Mouse (Mus musculus) embryonic facial prominence, embryonic 11.5 days (tissue): ENCODE data around the gene Rimbp3. TPM values are rescaled to one million over a fixed set of nuclear protein-coding genes. Genes with fewer than 3 reads are reported as not detected.

Experiments
- ATAC-seq: fragments of 200-750 bp; cut with Nextera tagmentation; replicated peaks from 2 replicates; pipeline ENCODE4 v1.8.0; 2017; ENCODE audit warnings: low read depth; ENCODE audit not compliant: insufficient number of reproducible peaks, low FRiP score, low TSS enrichment
- DNase-seq: peaks from one replicate; pipeline ENCODE4 v3.0.0-alpha.2; 2015; ENCODE audit warnings: low spot score
- H3K27ac ChIP-seq: fragments of 300-500 bp; sonication (generic); replicated peaks from 2 replicates; pipeline ENCODE4 v1.5.1; 2014; ENCODE audit warnings: mild to moderate bottlenecking, low read depth, low read length, control low read depth
- H3K27me3 ChIP-seq: fragments of 300-500 bp; sonication (generic); 2 replicates; pipeline ENCODE4 v1.6.1; 2014; ENCODE audit warnings: mild to moderate bottlenecking, low read length, moderate library complexity, mixed read lengths; ENCODE audit not compliant: control insufficient read depth, insufficient read depth
- H3K36me3 ChIP-seq: fragments of 300-500 bp; sonication (generic); replicated peaks from 2 replicates; pipeline ENCODE4 v1.6.1; 2014; ENCODE audit warnings: low read depth, mild to moderate bottlenecking, low read length, moderate library complexity, mixed read lengths; ENCODE audit not compliant: control insufficient read depth, insufficient read depth
- H3K4me1 ChIP-seq: fragments of 300-500 bp; sonication (generic); 2 replicates; pipeline ENCODE4 v1.6.1; 2014; ENCODE audit warnings: low read length, mixed read lengths; ENCODE audit not compliant: control insufficient read depth, insufficient read depth
- H3K4me2 ChIP-seq: fragments of 300-500 bp; sonication (generic); 2 replicates; pipeline ENCODE4 v1.6.1; 2014; ENCODE audit warnings: low read depth, mild to moderate bottlenecking, control low read depth, low read length, moderate library complexity
- H3K4me3 ChIP-seq: fragments of 300-500 bp; sonication (generic); 2 replicates; pipeline ENCODE4 v1.5.1; 2014; ENCODE audit warnings: low read depth, low read length, control low read depth
- H3K9ac ChIP-seq: fragments of 300-500 bp; sonication (generic); replicated peaks from 2 replicates; pipeline ENCODE4 v1.6.1; 2014; ENCODE audit warnings: mild to moderate bottlenecking, control low read depth, low read length
- H3K9me3 ChIP-seq: fragments of 300-500 bp; sonication (generic); replicated peaks from 2 replicates; pipeline ENCODE4 v1.6.1; 2016; ENCODE audit warnings: mild to moderate bottlenecking, low read length, inconsistent platforms, mixed read lengths; ENCODE audit not compliant: control insufficient read depth
- WGBS: fragments of 180-500 bp; shearing (Covaris S2); extraction: QIAGEN DNeasy Blood & Tissue Kit; methylation state at CpG from one replicate; pipeline ENCODE4 v1.1.7; 2014; 5-methylcytosine and 5-hydroxymethylcytosine counted together
- polyA plus RNA-seq: library from polyadenylated mRNA; unstranded; fragments of >200 nt; fragmentation: Nextera tagmentation; extraction: Ambion mirVana; gene quantifications from 2 replicates; pipeline ENCODE4 v1.2.1, GENCODE M21; 2014

Gene Rimbp3
- polyA plus RNA-seq, 1 experiment from 2014 or later: 0.41 TPM

DNA sequence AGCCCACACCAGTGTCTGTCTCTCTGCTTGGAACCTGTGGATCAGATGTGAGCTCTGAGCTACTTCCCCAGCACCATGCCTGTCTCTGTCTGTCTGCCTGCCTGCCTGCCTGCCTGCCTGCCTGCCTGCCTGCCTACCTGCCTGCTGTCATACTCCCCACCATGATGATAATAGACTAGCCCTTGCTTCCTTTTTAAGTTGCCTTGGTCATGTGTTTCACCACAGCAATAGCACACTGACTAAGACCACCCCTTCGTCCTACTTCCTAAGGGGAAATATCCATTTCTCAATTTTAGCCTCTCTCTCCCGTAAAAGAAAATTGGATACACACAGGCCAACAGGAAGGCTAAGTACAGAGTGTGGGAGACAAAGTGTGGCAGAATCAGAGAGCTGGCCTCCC lies 26.3 kb upstream of the Rimbp3 start:
- H3K27ac ChIP-seq: no peak overlapping the region
- no peak overlapping the region for H3K4me3 ChIP-seq
- 82% methylated on average over 2 of the region's 2 CpGs for WGBS
- no peak overlapping the region for H3K4me2 ChIP-seq
- no peaks in the 10 kb centered on the region for H3K9me3 ChIP-seq
- ATAC-seq: no peak
- DNase-seq: no peak
- no peaks in the 10 kb centered on the region for H3K27me3 ChIP-seq
- no peak overlapping the region for H3K9ac ChIP-seq
- no peaks in the 10 kb centered on the region for H3K4me1 ChIP-seq
- H3K36me3 ChIP-seq: no peaks in the 10 kb centered on the region; the same call in 1 of the 2 replicates

DNA sequence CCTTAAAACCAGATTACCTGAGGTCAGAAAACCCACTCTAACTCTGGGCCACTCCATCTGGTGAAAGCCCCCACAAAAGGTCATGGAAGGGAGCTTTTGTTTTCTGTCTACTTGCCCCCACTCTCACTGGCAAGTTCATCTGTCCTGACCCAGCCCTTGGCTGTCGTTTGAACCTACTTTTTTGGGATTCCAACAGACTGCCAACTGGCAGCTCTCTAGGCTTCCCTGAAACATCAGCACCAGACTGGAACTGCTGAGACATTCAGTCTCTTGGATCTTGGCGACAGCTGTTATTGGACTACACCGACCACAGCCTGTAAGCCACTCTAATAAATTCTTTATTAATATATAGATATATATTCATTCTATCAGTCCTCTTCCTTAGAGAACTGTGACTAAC lies 25.4 kb upstream of the Rimbp3 start:
- Histone ChIP-seq H3K9ac (no peak overlapping the region), H3K27me3 (no peaks in the 10 kb centered on the region), H3K36me3 (no peaks in the 10 kb centered on the region; the same call in 1 of the 2 replicates), H3K27ac (no peak overlapping the region), H3K4me2 (no peak overlapping the region), H3K9me3 (no peaks in the 10 kb centered on the region), H3K4me3 (no peak overlapping the region), H3K4me1 (no peaks in the 10 kb centered on the region)
- DNase-seq (no peak), ATAC-seq (no peak)
- WGBS: 85% methylated on average over 3 of the region's 3 CpGs

DNA sequence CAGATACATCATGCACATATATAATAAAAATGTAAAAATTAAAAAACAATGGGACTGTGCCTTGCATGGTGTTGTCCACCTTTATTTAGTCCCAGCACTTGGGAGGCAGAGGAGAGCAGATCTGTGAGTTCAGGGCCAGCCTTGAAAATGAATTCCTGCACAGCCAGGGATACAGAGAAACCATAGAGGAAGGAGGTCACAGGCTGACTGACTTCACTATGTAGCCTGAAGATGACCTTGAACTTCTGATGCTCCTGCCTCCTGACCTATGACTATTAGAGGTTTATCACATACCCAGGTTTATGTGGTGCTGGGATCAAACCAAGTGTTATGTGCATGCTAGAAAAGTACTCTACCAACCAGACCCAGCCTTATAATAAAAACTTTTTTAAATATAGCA lies 22.9 kb upstream of the Rimbp3 start:
- ATAC-seq: no peak

DNA sequence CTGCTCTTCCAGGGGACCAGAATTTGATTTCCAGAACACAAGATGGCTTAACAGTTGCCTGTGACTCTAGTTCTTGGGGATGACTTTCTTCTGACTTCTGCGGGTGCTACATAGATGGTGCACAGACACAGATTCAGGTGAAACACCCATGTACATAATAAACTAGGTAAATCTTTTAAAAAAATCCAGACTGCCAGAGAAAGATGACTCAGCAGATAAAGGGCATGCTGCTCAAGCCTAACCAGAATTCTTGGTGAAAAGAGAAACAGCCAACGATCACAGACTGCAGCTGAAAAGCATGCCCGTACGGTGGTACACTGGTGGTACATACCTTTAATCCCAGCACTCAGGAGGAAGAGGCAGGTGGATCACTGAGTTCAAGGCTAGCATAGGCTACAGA lies 14.6 kb upstream of the Rimbp3 start:
- Histone ChIP-seq H3K4me1 (no peaks in the 10 kb centered on the region), H3K4me2 (no peak overlapping the region), H3K9me3 (no peaks in the 10 kb centered on the region), H3K27me3 (no peaks in the 10 kb centered on the region), H3K9ac (no peak overlapping the region), H3K27ac (no peak overlapping the region), H3K36me3 (peaks cover 3% of the 10 kb centered on the region), H3K4me3 (no peak overlapping the region)
- 95% methylated on average over 4 of the region's 4 CpGs for WGBS
- no peak for ATAC-seq
- no peak for DNase-seq

More for the DNA sequence above, 22.9 kb upstream of the Rimbp3 start:
- Histone ChIP-seq H3K27ac (no peak overlapping the region), H3K36me3 (no peaks in the 10 kb centered on the region; the same call in 1 of the 2 replicates), H3K4me2 (no peak overlapping the region), H3K27me3 (no peaks in the 10 kb centered on the region), H3K4me3 (no peak overlapping the region), H3K4me1 (no peaks in the 10 kb centered on the region), H3K9me3 (no peaks in the 10 kb centered on the region), H3K9ac (no peak overlapping the region)
- no peak for DNase-seq

DNA sequence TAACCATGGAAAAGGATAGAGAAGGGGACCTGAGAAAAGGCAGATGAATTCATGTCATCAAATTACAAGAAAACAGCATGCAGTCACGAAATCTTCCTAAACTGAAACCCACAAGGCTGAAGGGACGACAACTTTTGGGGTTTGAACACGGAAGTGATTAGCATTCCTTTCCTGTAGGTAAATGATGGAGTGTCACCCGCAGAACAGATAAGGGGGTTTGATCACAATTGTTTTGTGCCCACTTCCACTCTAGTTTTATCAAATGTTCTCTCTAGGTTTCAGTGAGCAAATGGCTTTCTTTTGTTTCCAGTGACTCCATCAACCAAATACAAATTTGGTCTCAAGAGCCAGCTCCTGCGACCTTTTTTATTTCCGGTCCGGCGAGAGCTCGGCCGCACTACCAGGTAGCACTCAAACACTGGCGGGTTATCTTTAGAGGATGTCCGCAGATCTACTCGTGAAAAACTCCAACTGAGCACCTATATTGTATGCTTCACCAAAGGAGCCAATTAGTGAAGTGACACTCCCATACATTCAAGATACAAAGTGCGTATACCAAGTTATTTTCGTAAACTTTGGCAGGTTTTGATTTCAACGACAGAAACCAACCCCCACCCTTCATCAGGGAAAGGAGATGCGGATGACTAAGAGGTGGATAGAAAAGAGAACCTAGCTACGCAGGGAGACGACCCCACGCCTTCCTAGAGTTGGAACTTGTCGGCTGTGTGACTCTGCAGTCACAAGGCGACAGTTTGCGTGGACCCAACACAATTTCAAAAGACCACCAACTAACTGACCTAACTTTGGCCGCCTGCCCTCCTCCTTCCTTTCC lies 8.1 kb upstream of the Rimbp3 start:
- H3K27ac ChIP-seq: 0 out of 2 replicates have a peak overlapping the region, but pooled peaks have one; percentile 6
- ATAC-seq: 0 out of 2 replicates have a peak, but pooled peaks have one; percentile 6

DNA sequence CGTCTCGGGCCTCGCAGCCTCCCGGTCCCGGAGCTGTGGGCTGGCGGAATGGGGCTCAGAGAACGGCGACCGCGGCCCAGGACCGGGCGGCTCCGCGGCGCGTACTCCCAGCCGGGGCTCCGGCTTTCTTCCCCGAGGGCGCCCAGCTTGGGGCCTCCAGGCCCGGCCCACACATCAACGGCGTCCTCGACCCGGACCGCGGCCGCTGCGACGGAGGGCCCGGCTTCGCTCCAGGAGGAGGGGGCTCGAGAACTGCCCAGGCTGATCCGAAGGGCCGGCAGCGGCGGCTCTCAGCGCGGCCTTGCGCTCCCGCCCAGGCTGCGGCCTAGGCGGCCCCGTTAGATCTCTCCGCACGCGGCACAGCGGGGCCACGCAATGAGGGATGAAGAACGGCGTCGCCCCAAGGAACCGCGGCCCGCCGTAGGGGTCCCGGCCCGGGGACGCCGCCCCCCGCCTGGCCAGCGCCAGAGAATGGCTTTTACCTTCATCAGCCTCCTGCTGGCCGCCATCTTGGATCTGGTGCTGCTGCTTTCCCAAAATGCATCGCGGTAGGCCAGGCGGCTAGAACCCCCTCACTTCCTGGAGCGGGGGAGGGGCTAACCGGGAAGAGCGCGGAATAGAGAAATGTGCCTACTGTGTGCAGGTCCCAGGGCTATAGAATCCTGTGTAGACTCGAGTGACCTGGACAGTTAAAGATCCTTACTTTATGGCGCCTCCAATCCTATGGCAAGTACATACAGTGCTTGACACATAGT lies 7.3 kb upstream of the Rimbp3 start:
- ATAC-seq (peak; percentile 78), DNase-seq (peak; percentile 91)
- Histone ChIP-seq H3K27me3 (no peaks in the 10 kb centered on the region), H3K4me1 (no peaks in the 10 kb centered on the region), H3K4me3 (peak overlapping the region; percentile 100), H3K9ac (peak overlapping the region; percentile 100), H3K9me3 (no peaks in the 10 kb centered on the region), H3K27ac (peak overlapping the region; percentile 6; the same call in 1 of the 2 replicates), H3K4me2 (peak overlapping the region; percentile 53), H3K36me3 (no peaks in the 10 kb centered on the region)
- under 1% methylated on average over 71 of the region's 72 CpGs for WGBS

More for the DNA sequence above, 8.1 kb upstream of the Rimbp3 start:
- no peaks in the 10 kb centered on the region for H3K9me3 ChIP-seq
- H3K27me3 ChIP-seq: no peaks in the 10 kb centered on the region
- H3K4me3 ChIP-seq: peak overlapping the region; percentile 100
- no peaks in the 10 kb centered on the region for H3K36me3 ChIP-seq
- peak; percentile 27 for DNase-seq
- H3K4me2 ChIP-seq: peak overlapping the region; percentile 53
- H3K9ac ChIP-seq: peak overlapping the region; percentile 100
- WGBS: 6% methylated on average over 24 of the region's 24 CpGs
- no peaks in the 10 kb centered on the region for H3K4me1 ChIP-seq

DNA sequence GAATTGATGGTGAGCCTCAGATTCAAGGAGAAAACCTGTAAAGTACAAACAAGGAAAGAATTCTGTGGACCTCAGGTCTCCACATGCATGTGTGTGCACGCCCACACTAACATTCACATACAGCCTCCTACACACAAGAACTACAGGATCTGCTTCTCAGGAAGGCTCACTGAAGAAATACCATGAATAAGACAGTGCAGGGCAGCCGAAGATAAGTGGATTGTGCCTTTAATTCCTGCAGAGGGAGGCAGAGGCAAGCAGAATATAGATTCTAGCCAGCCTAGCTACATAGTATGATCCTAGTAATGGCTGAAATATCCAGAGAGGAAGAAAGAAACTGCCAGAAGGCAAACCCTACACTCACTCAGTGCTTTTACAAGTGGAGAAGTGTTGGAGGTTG lies 6.4 kb upstream of the Rimbp3 start:
- no peak overlapping the region for H3K4me3 ChIP-seq

DNA sequence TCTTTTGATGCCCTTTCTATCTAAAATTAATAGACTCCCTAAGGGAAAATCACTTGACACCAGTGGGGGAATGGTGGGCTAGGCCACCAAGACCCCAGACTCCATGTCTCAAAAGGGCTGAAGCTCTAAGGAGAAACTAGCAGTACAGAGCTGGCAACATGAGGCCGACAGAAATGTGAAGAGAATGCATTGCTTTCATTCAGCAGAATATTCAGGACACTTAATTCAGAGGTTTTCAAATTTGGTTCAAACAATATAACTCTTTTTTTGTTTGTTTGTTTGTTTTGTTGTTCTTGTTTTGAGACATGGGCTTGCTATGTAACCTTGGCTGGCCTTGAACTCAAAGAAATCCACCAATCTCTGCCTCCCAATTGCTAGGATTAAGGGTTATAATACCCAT lies 5.9 kb upstream of the Rimbp3 start, which contains the start of gene Ube2l3:
Ube2l3 (minus strand) TSS at position 101 of the 400 bp plus-strand sequence.
- Histone ChIP-seq H3K9ac (no peak within 1 kb of the TSS), H3K4me1 (no peaks in the 10 kb centered on the region), H3K9me3 (no peaks in the 10 kb centered on the region), H3K36me3 (no peaks in the 10 kb centered on the region), H3K27ac (no peak within 1 kb of the TSS), H3K27me3 (no peaks in the 10 kb centered on the region), H3K4me3 (peak within 1 kb of the TSS; percentile 100), H3K4me2 (no peak within 1 kb of the TSS)
- 77% methylated on average over 1 of the region's 1 CpGs for WGBS
- DNase-seq: no peak
- ATAC-seq: no peak

More for the DNA sequence above, 6.4 kb upstream of the Rimbp3 start:
- WGBS: 67% methylated on average over 2 of the region's 2 CpGs
- Histone ChIP-seq H3K4me2 (no peak overlapping the region), H3K9me3 (no peaks in the 10 kb centered on the region), H3K27me3 (no peaks in the 10 kb centered on the region), H3K36me3 (no peaks in the 10 kb centered on the region), H3K4me1 (no peaks in the 10 kb centered on the region), H3K9ac (no peak overlapping the region), H3K27ac (no peak overlapping the region)
- no peak for ATAC-seq
- peak; percentile 31 for DNase-seq
